Comparison of ENCODE assay signal across 9 mouse cellular contexts in the genomic region with DNA sequence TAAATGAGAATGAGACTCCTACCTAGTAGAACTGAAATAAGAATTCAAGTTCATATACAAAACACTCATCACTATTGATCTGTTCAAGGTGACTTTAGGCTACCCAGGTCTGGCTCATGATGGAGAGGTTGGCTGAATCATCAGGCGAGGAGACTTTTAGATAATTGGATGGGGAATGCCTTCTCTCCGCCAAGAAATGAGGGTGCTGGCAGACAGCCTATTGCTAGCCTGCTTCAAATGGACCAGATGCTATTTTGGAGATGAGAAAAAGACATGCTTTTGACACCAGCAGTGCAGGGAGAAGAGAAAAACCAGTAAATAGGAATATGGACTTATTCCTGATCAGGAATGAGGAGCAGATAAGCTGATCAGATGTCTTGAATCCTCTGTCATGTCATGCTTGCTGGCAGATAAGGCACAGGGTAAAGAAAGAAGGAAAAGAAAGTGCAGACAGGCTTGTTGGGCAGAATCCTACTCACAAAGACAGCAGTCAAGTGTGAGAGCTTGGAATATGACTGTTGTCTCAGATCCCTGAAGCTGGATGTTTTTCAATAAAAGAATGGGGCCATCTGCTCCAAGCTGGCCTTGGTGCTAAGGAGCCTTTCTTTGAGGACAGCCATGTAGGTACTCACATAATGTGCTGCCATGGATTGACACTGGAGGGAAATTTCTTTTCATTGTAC. TPM values are rescaled to one million over a fixed set of nuclear protein-coding genes. Genes with fewer than 3 reads are reported as not detected.
DNase-seq lines count a peak whose midpoint lies in the region; ATAC-seq and TF ChIP-seq lines count a peak whose summit lies in the region.
"Had no signal": no experiment of that assay in that cellular context is flagged by ENCODE, and none has a peak within 500 bp of the region (broad histone marks: within the 10 kb centered on the region; RNA-seq: fewer than 3 reads in every experiment).

No protein-coding gene starts in this region.

- H3K9ac ChIP-seq in hindbrain, embryonic 16.5 days (ENCODE audit: low read depth, low read length): no peak overlapping the region
- H3K9ac ChIP-seq in midbrain, embryonic 15.5 days: no peak overlapping the region

- no peak for TF ChIP-seq POLR2A in kidney, adult 2 months (IDR thresholded peaks at IDR 0.05; ENCODE audit: low read depth, low read length)

- no peaks in the 10 kb centered on the region for H3K9me3 ChIP-seq in hindbrain, embryonic 16.5 days (ENCODE audit: control insufficient read depth, low read length)
- no peaks in the 10 kb centered on the region for H3K9me3 ChIP-seq in midbrain, embryonic 15.5 days

- DNase-seq in heart, adult 8-10 months (ENCODE audit: low spot score): peak; percentile 55
- no peak for DNase-seq in heart, postnatal 25 days (ENCODE audit: low spot score)
- DNase-seq in cerebellum, postnatal 4 days (ENCODE audit: low spot score in 2 of 2): peak; percentile 37 to 84
- no peak for DNase-seq in ovary, postnatal 10 days (ENCODE audit: low spot score)
- DNase-seq in thymus, postnatal 36 days: no peak
- no peak for DNase-seq in kidney, adult 2 months

- TF ChIP-seq CTCF in kidney, adult 2 months (conservative IDR thresholded peaks at IDR 0.05; ENCODE audit: insufficient read depth, insufficient read length, low read depth, low read length): no peak

- WGBS in hindbrain, embryonic 16.5 days: 41% methylated on average over 2 of the region's 2 CpGs
- WGBS in midbrain, embryonic 15.5 days: 55% methylated on average over 2 of the region's 2 CpGs
- WGBS in kidney, adult 2 months: 70% methylated on average over 2 of the region's 2 CpGs

- peak overlapping the region; percentile 59 for H3K27ac ChIP-seq in hindbrain, embryonic 16.5 days (ENCODE audit: low read depth, low read length)
- peak overlapping the region; percentile 61 for H3K27ac ChIP-seq in midbrain, embryonic 15.5 days
- H3K27ac ChIP-seq in kidney, adult 2 months (ENCODE audit: insufficient read depth, low read depth, low read length): no peak overlapping the region
- H3K27ac ChIP-seq: kidney, postnatal 0 days had no signal

- H3K4me2 ChIP-seq in hindbrain, embryonic 16.5 days (ENCODE audit: low read length): no peak overlapping the region
- H3K4me2 ChIP-seq in midbrain, embryonic 15.5 days: no peak overlapping the region

- no peak overlapping the region for H3K4me3 ChIP-seq in hindbrain, embryonic 16.5 days (ENCODE audit: low read length)
- no peak overlapping the region for H3K4me3 ChIP-seq in midbrain, embryonic 15.5 days
- H3K4me3 ChIP-seq in kidney, adult 2 months (ENCODE audit: insufficient read depth, low read depth, low read length): no peak overlapping the region

- intact Hi-C loops in heart, postnatal 25 days (cut with DNase I): loop anchor here (1.0 kb wide), 1 partner anchor 39 kb away; no protein-coding TSS in a partner anchor

- H3K36me3 ChIP-seq in hindbrain, embryonic 16.5 days (ENCODE audit: control insufficient read depth, insufficient read depth, low read length): no peaks in the 10 kb centered on the region
- no peaks in the 10 kb centered on the region for H3K36me3 ChIP-seq in midbrain, embryonic 15.5 days (replicated peaks)
- no peaks in the 10 kb centered on the region for H3K36me3 ChIP-seq in kidney, adult 2 months (ENCODE audit: control insufficient read depth, insufficient read depth, low read length)

- no peaks in the 10 kb centered on the region for H3K27me3 ChIP-seq in hindbrain, embryonic 16.5 days (replicated peaks; ENCODE audit: control insufficient read depth, insufficient read depth, low read length)
- no peaks in the 10 kb centered on the region for H3K27me3 ChIP-seq in midbrain, embryonic 15.5 days (replicated peaks)
- no peaks in the 10 kb centered on the region; the same call in 1 of the 2 replicates for H3K27me3 ChIP-seq in kidney, adult 2 months (replicated peaks; ENCODE audit: control insufficient read depth, insufficient read depth, low read length)

- no peak for ATAC-seq in hindbrain, embryonic 16.5 days
- no peak for ATAC-seq in midbrain, embryonic 15.5 days (replicated peaks)

- H3K4me1 ChIP-seq in hindbrain, embryonic 16.5 days (ENCODE audit: control insufficient read depth, insufficient read depth, low read depth, low read length): peaks cover 32% of the 10 kb centered on the region
- H3K4me1 ChIP-seq in midbrain, embryonic 15.5 days: peaks cover 38% of the 10 kb centered on the region
- H3K4me1 ChIP-seq in kidney, adult 2 months (ENCODE audit: control insufficient read depth, insufficient read depth, low read length): no peaks in the 10 kb centered on the region

RNA-seq across cellular contexts. Expression of gene Syn2, which starts 9.9 kb away (rescaled TPM):
- total RNA-seq in heart, adult 8-10 months (2022): 1 to 10 TPM; 3.5 to 6.2 (median 4.6) TPM
- total RNA-seq in heart, postnatal 25 days (2021): 1 to 10 TPM; 4.5 to 5.8 TPM
- polyA plus RNA-seq in hindbrain, embryonic 16.5 days (2015; fragmentation: Nextera tagmentation; extraction: Ambion mirVana): 55.9 and 69.7 TPM in 2 replicates
- 42.6 and 45.7 TPM in 2 replicates for polyA plus RNA-seq in midbrain, embryonic 15.5 days (2015; fragmentation: Nextera tagmentation; extraction: Ambion mirVana)
- polyA plus RNA-seq in kidney, adult 2 months (2012; rRNA removed): 10.2 and 11.9 TPM in 2 replicates

Comparison
In these comparisons a context has a peak if more than half of its experiments do, and no peak if none do; other contexts are left out.
1. DNase-seq: peak in heart, adult 8-10 months (single experiment) and cerebellum, postnatal 4 days (2 of 2); none in heart, postnatal 25 days (single experiment), ovary, postnatal 10 days (single experiment), thymus, postnatal 36 days (0 of 2) and kidney, adult 2 months (single experiment).